Mouse (Mus musculus): Measurements from ENCODE around the gene Pecr.

DNA sequence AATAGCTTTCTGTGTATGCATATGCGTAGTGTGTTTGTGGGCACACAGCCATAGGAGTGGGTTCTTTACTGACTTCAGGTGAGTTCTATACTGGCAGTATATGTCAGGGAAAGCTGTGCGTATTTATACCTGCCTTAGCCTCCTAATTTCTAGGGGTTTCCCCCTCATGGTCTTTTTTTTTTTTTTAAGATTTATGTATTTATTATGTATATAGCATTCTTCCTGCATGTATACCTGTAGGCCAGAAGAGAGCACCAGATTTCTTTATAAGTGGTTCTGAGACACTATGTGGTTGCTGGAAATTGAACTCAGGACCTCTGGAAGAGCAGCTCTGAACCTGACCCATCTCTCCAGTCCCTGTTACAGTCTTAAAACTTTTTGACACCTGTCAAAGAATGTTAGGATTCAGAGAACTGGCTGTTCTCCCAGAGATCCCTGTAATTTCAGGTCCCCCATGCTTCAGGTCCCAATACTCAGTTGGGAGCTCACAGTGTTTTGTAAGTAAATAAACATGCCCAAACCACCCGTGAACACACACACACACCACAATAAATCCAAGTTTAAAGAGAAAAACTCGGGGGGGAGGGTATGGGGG is 57.1 kb downstream of the Pecr start:
- no peak for TF ChIP-seq CTCF (IDR thresholded peaks at IDR 0.05; ENCODE audit: borderline replicate concordance, control insufficient read depth, extremely low read depth, insufficient read depth, low read length, poor library complexity)
- TF ChIP-seq POLR2A (IDR thresholded peaks at IDR 0.05; ENCODE audit: control insufficient read depth, extremely low read depth, insufficient read depth, low read length, poor library complexity), result no peak
